Comparison of ENCODE assay signal across 9 mouse cellular contexts in the genomic region with DNA sequence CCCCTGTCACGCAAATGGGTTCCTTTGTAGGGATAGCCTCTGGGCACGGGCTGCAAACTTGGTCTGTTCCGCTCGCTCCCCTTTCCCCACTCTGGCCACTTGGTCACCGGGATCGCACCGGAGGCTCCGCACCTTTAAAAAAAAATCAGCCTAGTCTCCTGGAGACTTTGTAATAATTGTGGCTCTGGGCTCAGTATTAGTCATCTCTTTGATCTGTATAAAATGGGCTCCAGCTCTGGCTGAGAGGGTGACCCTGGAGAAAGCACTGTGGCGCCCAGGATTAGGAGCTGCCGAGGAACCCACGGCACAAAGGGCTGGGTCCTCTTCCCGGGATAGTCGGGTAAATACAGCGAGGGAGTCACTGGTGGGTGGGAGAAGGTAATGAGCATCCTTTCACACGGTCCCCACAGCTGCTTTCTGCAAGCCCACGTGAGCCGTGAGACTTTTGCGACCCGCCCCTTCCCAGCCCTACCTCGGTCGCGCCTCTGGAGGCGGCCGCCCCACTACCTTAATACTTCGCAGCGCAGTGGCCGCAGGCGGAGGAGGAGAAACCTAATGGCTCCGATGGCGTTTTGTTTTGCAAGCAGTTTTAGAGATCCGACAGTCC. TPM values are rescaled to one million over a fixed set of nuclear protein-coding genes. Genes with fewer than 3 reads are reported as not detected.
DNase-seq lines count a peak whose midpoint lies in the region; ATAC-seq lines count a peak whose summit lies in the region.
"Had no signal": no experiment of that assay in that cellular context is flagged by ENCODE, and none has a peak within 500 bp of the region (broad histone marks: within the 10 kb centered on the region; RNA-seq: fewer than 3 reads in every experiment).

No protein-coding gene starts in this region.

- 0% methylated on average over 31 of the region's 31 CpGs for whole genome bisulfite sequencing in limb, embryonic 10.5 days

- peak overlapping the region; percentile 42 for H3K4me3 ChIP-seq in erythroblast, embryonic 14.5 days (replicated peaks)
- peak overlapping the region; percentile 62 for H3K4me3 ChIP-seq in limb, embryonic 10.5 days

- peak overlapping the region; percentile 17; the same call in 1 of the 2 replicates for H3K27ac ChIP-seq in limb, embryonic 10.5 days

- H3K9me3 ChIP-seq in erythroblast, embryonic 14.5 days (ENCODE audit: control insufficient read depth, low read length) = peaks cover 5% of the 10 kb centered on the region; the same call in 1 of the 2 replicates
- H3K9me3 ChIP-seq in limb, embryonic 10.5 days (replicated peaks) = no peaks in the 10 kb centered on the region

- no peaks in the 10 kb centered on the region for H3K36me3 ChIP-seq in erythroblast, embryonic 14.5 days (ENCODE audit: control insufficient read depth)
- no peaks in the 10 kb centered on the region for H3K36me3 ChIP-seq in limb, embryonic 10.5 days

- no peak for ATAC-seq in erythroblast, adult 5-6 weeks (replicated peaks; ENCODE audit: low FRiP score, poor library complexity, severe bottlenecking)
- 0 out of 2 replicates have a peak, but pooled peaks have one; percentile 19 for ATAC-seq in megakaryocyte-erythroid progenitor cell, adult 5-6 weeks (replicated peaks; ENCODE audit: low FRiP score, low TSS enrichment, poor library complexity, severe bottlenecking)

- H3K4me1 ChIP-seq in erythroblast, embryonic 14.5 days (ENCODE audit: control insufficient read depth) = peaks cover 3% of the 10 kb centered on the region
- peaks cover 20% of the 10 kb centered on the region for H3K4me1 ChIP-seq in limb, embryonic 10.5 days

- DNase-seq in embryo, embryonic 11 days = peak; percentile 82
- peak; percentile 36 to 52 for DNase-seq in heart, postnatal 14 days
- DNase-seq in limb, embryonic 10.5 days (ENCODE audit: low spot score) = peak; percentile 79
- peak; percentile 52 for DNase-seq in urinary bladder, postnatal 14 days (ENCODE audit: low spot score)
- DNase-seq in left cerebral cortex, adult 11 months (ENCODE audit: low spot score) = no peak

- intact Hi-C loops in heart, postnatal 14 days (cut with DNase I) = loop anchor here (5.0 kb wide), 1 partner anchor 80 kb away; no protein-coding TSS in a partner anchor

- peaks cover 73% of the 10 kb centered on the region for H3K27me3 ChIP-seq in erythroblast, embryonic 14.5 days (ENCODE audit: control insufficient read depth)
- H3K27me3 ChIP-seq in limb, embryonic 10.5 days (ENCODE audit: low read depth, poor library complexity, severe bottlenecking) = peaks cover 74% of the 10 kb centered on the region

RNA-seq across cellular contexts. Expression of a gene that starts 1.4 kb away (rescaled TPM):
- 0.02 TPM in 1 of 2 replicates, not detected in the other for polyA plus RNA-seq in erythroblast, embryonic 14.5 days (2012)
- 0.38 TPM in 1 of 2 replicates, not detected in the other for total RNA-seq in erythroblast, adult 5-6 weeks (2015; ENCODE audit: low replicate concordance)
- total RNA-seq in erythroblast, adult 5-6 weeks (2017; ENCODE audit: low replicate concordance) = 0.28 and 0.34 TPM in 2 replicates
- 100 to 1,000 TPM; 356 to 362 TPM for total RNA-seq in heart, postnatal 14 days (2021)
- 2.1 TPM in 2 replicates for polyA plus RNA-seq in limb, embryonic 10.5 days (2016; fragmentation: Nextera tagmentation; extraction: Ambion mirVana)
- not detected in 2 replicates for total RNA-seq in megakaryocyte-erythroid progenitor cell, adult 5-6 weeks (2014; fragmentation: Nextera tagmentation)
- total RNA-seq in megakaryocyte-erythroid progenitor cell, adult 5-6 weeks (2017) = not detected in 2 replicates
- polyA plus RNA-seq: C2C12 had no signal

RNA-seq across cellular contexts. Expression of a gene that starts 52.2 kb away (rescaled TPM):
- polyA plus RNA-seq in erythroblast, embryonic 14.5 days (2012) = 2.2 and 2.7 TPM in 2 replicates
- 7.5 and 14.0 TPM in 2 replicates for total RNA-seq in erythroblast, adult 5-6 weeks (2015; ENCODE audit: low replicate concordance)
- 17.7 and 19.8 TPM in 2 replicates for total RNA-seq in erythroblast, adult 5-6 weeks (2017; ENCODE audit: low replicate concordance)
- total RNA-seq in heart, postnatal 14 days (2021) = 10 to 100 TPM; 10.7 to 11.0 TPM
- 35.5 and 36.4 TPM in 2 replicates for polyA plus RNA-seq in limb, embryonic 10.5 days (2016; fragmentation: Nextera tagmentation; extraction: Ambion mirVana)
- 58.4 and 90.2 TPM in 2 replicates for total RNA-seq in megakaryocyte-erythroid progenitor cell, adult 5-6 weeks (2014; fragmentation: Nextera tagmentation)
- 129 and 148 TPM in 2 replicates for total RNA-seq in megakaryocyte-erythroid progenitor cell, adult 5-6 weeks (2017)

Comparison
In these comparisons a context has a peak if more than half of its experiments do, and no peak if none do; other contexts are left out.
1. RNA of a gene that starts 1.4 kb away (total RNA-seq): 356 to 362 TPM in heart, postnatal 14 days; 0.28 to 0.38 TPM in erythroblast, adult 5-6 weeks and not detected in megakaryocyte-erythroid progenitor cell, adult 5-6 weeks; every median in the first group is over 100 times any median in the second.